Comparison of ENCODE assay signal across 23 mouse cellular contexts in genomic region chr1:119543316-119543715, GRCm38 (mm10).
"Had no signal": no experiment of that assay in that cellular context is flagged by ENCODE, and none has a peak within 500 bp of the region (broad histone marks: within the 10 kb centered on the region; RNA-seq: fewer than 3 reads in every experiment).

No protein-coding gene starts in this region.

- H3K4me2 ChIP-seq: forebrain, embryonic 15.5 days; heart, embryonic 11.5 days; hindbrain, embryonic 13.5 days; hindbrain, embryonic 15.5 days; kidney, embryonic 15.5 days; limb, embryonic 13.5 days; limb, embryonic 15.5 days had no signal

- H3K27ac ChIP-seq: forebrain, embryonic 15.5 days; hindbrain, embryonic 13.5 days; hindbrain, embryonic 15.5 days; hindbrain, postnatal 0 days; kidney, embryonic 15.5 days; kidney, postnatal 0 days; limb, embryonic 13.5 days; limb, embryonic 15.5 days; liver, embryonic 14.5 days had no signal

- H3K9me3 ChIP-seq: forebrain, embryonic 15.5 days; hindbrain, embryonic 13.5 days; hindbrain, embryonic 15.5 days; kidney, embryonic 15.5 days; limb, embryonic 13.5 days; limb, embryonic 15.5 days had no signal

- H3K4me3 ChIP-seq: forebrain, embryonic 15.5 days; hindbrain, embryonic 13.5 days; hindbrain, embryonic 15.5 days; kidney, embryonic 15.5 days; limb, embryonic 13.5 days; limb, embryonic 15.5 days had no signal

- H3K9ac ChIP-seq: forebrain, embryonic 15.5 days; forebrain, postnatal 0 days; hindbrain, embryonic 13.5 days; hindbrain, embryonic 15.5 days; kidney, embryonic 15.5 days; limb, embryonic 13.5 days; limb, embryonic 15.5 days; liver, embryonic 14.5 days had no signal

- H3K4me1 ChIP-seq: forebrain, embryonic 15.5 days; hindbrain, embryonic 13.5 days; hindbrain, embryonic 15.5 days; limb, embryonic 15.5 days had no signal

- ATAC-seq: forebrain, embryonic 15.5 days; forebrain, postnatal 0 days; hindbrain, postnatal 0 days; intestine, embryonic 16.5 days had no signal

- DNase-seq: forebrain, postnatal 0 days; gastrocnemius, postnatal 14 days; gastrocnemius, postnatal 36 days; heart, adult 18-20 months; heart, postnatal 14 days; heart, postnatal 36 days; kidney, adult 11 months; kidney, adult 9 months; kidney, postnatal 14 days; layer of hippocampus, adult 9-11 months; layer of hippocampus, postnatal 36 days; left cerebral cortex, postnatal 4 days had no signal

- H3K27me3 ChIP-seq: forebrain, embryonic 15.5 days; hindbrain, embryonic 13.5 days; hindbrain, embryonic 15.5 days; kidney, embryonic 15.5 days; limb, embryonic 13.5 days; limb, embryonic 15.5 days had no signal

- H3K36me3 ChIP-seq: forebrain, embryonic 15.5 days; hindbrain, embryonic 15.5 days; limb, embryonic 15.5 days had no signal
